Mouse (Mus musculus) adrenal gland, adult 18-20 months (tissue): ENCODE results near the gene Plce1. TPM values are rescaled to one million over a fixed set of nuclear protein-coding genes. Genes with fewer than 3 reads are reported as not detected.

Experiments
- DNase-seq, 2 experiments: peaks; one replicate each; pipeline ENCODE4 v3.0.0; 2021 to 2022; ENCODE audit warnings: low spot score in 2 of 2
- long read RNA-seq, 2 experiments: library from polyadenylated mRNA; stranded (forward); transcript quantifications; one replicate each; pipeline ENCODE4 v2.0.0; 2021
- total RNA-seq, 2 experiments: library from RNA; stranded (reverse); gene quantifications; 1 replicate in 1 of 2; 2 replicates in 1 of 2; pipeline ENCODE4 v1.2.3; 2021

Plce1 gene
- 1 to 10 TPM; 4.5 to 7.8 TPM for total RNA-seq
- long read RNA-seq, experiment 1, partial matches to known transcripts, result 0 of 1 reads
- long read RNA-seq, experiment 1, other reads (novel, unspliced or antisense), result 1 of 1 reads
- long read RNA-seq, experiment 2, partial matches to known transcripts, result 2 of 2 reads
- long read RNA-seq, experiment 2, other reads (novel, unspliced or antisense), result 0 of 2 reads

DNA sequence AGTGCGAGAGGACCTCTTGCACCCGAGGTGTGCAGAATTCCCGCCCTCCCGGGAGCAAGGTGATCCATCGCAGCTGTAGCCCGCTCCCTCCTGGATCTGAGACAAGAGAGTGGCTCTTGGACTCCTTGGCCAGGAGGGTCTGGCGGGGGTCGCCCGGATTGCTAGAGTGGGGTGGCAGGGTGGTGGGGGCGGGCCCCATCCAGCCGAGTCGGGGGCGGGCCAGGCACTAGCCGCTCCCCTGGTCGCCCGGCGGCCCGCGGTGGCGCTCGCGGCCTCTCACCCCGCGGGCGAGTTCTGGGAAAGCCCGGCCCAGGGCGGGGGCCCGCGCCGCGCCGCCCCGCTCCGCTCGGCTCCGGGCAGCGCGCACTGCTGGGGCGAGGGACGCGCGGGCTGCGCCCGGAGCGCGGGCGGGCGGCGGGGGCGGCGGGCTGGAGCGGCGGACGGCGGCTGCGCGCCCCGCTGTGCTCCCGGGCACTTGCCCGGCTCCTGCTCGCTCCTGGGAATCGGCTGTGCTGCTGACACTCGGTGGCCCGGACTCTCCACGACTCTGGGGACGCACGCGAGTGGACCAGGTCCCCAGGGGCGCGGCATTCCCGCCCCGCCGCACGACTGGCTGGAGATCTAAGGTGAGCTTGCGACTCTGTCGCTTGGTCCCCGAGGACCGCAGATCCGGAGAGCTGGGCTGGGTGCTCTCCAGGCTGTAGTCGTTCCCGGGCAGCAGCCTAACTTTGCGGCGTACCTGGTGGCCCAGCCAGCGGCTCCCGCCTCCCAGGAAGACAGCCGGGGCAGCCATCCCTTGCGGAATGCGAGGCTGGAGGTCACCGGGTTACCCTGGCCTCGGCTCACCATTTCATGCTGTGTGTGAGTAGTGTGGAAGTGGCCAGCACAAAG is at the start of gene Plce1:
Plce1 (plus strand) TSS at position 379 of the 891 bp plus-strand sequence.
- DNase-seq, result peak; percentile 31 to 38

DNA sequence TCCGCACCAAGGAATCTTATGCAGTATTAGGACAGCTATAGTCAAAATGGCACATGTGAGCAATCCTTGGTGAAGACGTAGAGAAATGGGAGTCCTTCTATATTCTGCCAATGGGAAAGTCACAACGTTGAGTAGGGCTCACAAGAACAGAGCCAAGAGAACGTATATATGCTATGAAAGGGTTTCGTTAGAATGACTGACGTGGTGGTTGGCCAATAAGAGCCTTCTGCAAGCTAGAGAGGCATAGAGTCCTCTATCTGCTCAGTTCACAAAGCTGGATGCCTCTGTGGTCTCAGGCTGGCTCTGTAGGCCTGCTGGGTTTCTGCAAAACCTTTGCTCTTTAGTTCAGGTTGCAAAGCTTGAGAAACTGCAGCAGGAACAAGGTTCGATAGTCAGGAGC is 49.6 kb upstream of the Plce1 start:
- no peak for DNase-seq

GRCm38 (mm10) chr19:38432021-38432420 is 48.9 kb upstream of the Plce1 start:
- no peak for DNase-seq

- DNase-seq, result no peak
Observed at GRCm38 (mm10) chr19:38433381-38433780, 47.5 kb upstream of the Plce1 start.

DNA sequence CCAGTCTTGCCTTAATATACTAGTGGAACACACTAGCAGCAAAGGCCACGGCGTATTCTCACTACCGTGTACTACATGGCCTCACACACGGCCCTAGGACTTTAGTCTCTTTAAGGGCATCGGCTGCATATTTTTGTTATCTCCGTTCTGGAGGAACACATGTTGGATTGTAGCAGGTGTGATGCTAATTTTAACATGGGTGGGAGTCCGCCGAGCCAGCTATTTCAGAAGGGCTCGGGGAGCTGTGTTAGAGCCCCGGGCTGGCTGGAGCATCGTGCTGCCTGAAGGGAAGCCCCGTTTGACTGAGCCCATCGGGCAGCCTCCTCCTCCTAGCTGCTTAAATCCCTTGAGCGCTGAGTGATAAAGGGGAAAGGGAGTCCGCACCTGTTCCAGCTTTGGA is 45.7 kb upstream of the Plce1 start:
- no peak for DNase-seq

GRCm38 (mm10) chr19:38441860-38442259 is 39.0 kb upstream of the Plce1 start:
- no peak for DNase-seq

GRCm38 (mm10) chr19:38445758-38446157 is 35.2 kb upstream of the Plce1 start:
- no peak for DNase-seq

GRCm38 (mm10) chr19:38455228-38455627 is 25.7 kb upstream of the Plce1 start:
- no peak for DNase-seq

GRCm38 (mm10) chr19:38458996-38459395 is 21.9 kb upstream of the Plce1 start:
- no peak for DNase-seq

GRCm38 (mm10) chr19:38460696-38461095 is 20.2 kb upstream of the Plce1 start:
- DNase-seq, result no peak

DNA sequence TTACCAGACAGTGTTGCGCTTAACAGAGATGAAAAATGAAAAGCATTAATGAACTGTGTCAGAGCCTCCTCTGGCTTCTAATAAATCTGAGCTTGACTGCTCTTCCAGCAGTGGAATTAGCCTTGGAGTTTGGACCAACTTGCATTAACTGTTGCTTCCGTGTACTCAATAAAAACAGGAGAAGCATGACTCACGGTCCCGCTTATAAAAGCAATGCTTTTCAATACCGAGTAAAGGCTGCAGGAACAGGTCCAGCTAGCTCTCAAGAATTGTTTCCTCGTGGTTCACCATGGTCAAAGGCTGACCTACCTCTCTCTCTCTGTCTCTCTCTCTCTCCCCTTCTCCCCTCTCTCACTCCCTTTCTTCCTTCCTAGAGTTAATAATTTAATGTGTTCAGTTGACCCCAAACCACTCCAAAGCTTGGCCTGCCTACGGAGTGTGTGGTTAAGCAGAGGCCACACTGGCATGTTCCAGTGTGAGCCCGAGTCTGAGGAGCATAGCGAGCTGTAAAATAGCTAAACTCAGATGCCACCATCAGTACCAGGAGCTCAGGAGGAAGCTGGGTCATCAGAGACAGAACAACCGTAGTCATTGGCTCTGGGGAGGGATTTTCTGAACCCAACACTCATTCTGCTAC is 10.5 kb upstream of the Plce1 start:
- no peak for DNase-seq

DNA sequence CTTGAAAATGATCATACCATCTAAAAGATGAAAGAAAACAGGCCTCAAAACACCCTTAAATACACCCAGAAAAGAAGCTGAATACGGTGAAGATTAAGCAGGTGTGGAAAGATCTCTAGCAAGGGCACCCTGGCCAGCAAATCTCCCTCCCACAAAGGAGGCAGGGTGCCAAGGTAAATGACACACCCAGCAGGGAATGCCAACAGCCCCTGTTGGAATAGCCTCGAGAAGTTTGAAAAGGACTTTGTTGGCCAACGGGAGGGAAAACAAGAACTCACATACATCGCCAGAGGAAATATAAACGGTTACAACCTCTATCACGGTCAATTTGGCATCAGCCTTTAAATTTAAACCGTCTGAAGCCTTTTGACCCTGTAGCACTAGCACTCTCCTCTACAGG is 5.5 kb upstream of the Plce1 start:
- no peak for DNase-seq

- DNase-seq, result no peak
Observed at GRCm38 (mm10) chr19:38478286-38478685, 2.6 kb upstream of the Plce1 start.

GRCm38 (mm10) chr19:38478948-38479347 is 2.0 kb upstream of the Plce1 start:
- DNase-seq, result no peak

- DNase-seq, result no peak
Observed at GRCm38 (mm10) chr19:38479473-38479872, 1.4 kb upstream of the Plce1 start.

DNA sequence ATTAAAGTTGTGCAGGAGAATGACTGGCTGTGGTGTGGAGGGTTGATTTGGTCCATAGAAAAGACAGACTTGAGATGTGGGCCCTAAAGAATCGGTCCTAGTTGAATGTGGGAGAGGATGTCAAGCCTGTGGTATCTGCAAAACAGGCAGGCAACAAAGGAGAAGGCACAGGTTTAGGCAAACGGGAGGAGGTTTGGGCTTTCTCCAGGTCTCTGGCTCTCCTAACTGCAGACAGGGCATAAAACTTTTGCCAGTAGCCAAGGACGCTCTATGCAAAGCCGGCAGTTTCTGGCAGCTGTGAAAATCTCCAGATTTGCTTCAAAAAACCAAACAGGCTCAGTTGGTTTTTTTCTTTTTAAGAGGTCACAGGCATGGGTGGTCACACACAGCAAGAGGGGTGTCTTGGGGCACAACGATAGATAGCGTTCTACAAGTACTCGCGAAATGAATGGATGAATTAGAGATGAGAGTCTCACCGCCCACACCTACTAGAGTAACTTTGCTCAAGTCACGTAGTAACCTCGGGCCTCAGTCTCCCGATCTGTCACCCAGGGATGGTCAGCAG is 671 bp upstream of the Plce1 start:
- DNase-seq, result no peak

- DNase-seq, result no peak
Observed at GRCm38 (mm10) chr19:38481906-38482305, 997 bp downstream of the Plce1 start.

DNA sequence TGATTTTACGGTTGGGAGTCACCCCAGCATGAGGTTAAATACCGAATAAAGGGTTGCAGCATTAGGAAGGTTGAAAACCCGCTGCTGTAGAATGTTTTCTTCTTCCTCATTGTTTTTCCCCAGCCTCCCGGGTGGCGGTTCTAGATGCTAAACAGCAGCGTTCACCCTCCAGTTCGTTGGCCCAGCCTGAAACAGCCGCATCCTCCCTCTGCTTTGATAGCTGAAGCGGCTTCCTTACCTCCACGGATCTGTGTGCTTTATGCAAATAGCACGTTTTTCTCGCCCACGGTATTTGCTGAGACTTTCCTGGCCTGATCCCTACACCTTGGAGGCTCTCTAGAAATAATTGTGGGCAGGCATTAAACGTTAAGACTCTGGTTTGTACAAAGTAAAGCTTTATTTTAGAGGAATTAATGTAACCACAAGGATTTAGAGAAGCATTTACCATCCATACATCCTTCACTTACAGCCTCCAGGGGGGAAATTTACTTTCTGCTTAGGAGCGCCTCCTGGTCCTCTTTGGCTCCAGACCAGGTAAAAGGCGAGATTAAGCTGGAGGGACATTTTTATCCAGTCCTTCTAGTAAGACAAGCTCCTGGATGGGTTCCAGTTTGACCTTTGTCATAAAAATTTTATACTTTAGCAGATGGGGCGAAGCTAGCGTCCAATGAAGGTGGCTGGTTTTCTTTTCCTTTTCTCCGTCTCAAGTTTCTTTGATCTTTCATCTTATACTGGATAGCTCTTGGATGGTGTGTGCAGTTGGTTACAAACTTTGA is 1.7 kb downstream of the Plce1 start:
- DNase-seq, result no peak

GRCm38 (mm10) chr19:38485779-38486555 is 5.1 kb downstream of the Plce1 start:
- DNase-seq, result no peak

DNA sequence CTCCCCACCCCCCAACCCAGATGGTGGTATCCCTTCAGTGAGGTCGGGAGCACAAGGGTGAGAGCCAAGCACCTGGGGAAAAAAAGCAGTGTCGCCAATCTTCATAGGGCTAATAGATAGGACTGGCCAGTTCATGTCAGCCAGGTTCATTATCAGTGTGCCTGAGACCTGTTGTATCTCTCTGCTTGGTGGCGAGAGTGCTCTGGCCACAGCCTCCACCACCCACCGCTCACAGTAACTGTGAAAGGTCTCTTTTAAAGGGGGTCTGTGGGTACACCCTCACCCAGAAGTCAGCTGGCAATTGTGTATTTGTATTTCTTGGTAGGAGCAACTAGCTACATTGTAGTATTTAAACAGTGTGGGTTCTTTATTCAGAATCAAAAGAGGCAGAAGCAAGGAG is 6.6 kb downstream of the Plce1 start:
- DNase-seq, result no peak
